Mouse (Mus musculus) yolk sac, embryonic 10.5 days (tissue): ENCODE data around the gene Padi3.
A peak's percentile ranks its signal among the peaks of the same experiment; 100 is the strongest.

Source experiments
- DNase-seq: peaks from one replicate; pipeline ENCODE4 v3.0.0-alpha.2; 2017; ENCODE audit warnings: low spot score

Padi3 gene

DNA sequence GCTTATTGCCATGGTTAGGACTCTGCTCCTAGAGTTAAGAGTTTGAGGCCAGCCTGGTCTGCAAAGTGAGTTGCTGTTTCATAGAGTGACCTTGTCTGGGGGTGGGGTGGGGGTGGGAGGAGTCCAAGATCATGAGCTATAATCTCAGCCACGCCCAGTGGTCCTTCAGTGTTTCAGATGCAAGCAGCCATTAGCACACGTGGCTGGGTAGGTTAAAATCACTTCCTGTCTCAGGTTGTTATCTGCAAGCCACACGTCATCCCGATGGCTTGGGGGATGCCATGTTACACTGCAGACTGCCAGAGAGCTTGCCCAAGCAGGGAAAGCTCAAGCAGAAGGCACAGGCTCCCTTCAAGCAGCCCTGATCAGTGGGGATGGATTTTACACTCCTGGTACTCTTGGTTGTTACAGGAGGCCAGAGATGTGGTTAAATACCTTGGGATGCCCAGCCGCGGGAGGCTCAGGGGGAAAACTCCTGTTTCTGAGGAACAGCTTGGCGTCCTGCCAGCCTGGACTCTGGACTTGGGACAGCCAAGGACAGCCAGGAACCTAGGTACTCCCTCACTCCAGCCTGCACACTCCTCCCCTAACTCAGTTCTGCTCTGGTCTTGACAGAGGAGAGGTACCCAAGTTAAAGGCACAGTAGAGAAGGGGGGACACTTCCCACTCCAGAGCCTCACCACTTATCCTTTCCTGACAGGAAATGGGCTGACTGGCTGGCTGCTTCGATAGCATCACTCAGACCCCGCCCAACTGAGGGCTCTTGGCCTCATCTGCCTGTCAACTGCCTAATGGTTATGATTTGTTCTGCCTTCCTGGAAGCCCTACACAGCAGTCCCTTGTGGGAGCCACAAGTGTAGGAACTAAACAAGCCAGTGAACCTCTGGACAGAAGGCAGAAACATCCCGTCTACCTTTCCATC is 5.8 kb upstream of the Padi3 start:
- DNase-seq = no peak

DNA sequence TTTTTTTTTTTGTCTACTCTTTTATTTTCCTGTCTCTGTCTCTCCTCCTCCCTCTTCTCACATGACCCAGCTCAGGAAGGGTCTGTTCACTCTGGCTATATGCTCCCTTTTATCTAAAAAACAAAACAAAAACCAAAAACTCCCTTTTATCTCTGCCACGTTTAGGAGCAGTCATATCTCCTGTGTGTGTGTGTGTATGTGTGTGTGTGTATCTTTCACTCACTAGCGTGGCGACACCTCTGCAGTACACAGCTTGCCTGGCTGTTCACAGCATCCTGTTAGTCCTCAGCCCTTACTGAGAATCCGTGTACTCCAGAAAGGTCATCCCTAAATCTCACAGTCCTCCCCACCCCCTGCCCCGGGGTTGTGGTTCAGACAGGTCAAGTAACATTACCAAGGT is 5.0 kb upstream of the Padi3 start:
- no peak for DNase-seq

DNA sequence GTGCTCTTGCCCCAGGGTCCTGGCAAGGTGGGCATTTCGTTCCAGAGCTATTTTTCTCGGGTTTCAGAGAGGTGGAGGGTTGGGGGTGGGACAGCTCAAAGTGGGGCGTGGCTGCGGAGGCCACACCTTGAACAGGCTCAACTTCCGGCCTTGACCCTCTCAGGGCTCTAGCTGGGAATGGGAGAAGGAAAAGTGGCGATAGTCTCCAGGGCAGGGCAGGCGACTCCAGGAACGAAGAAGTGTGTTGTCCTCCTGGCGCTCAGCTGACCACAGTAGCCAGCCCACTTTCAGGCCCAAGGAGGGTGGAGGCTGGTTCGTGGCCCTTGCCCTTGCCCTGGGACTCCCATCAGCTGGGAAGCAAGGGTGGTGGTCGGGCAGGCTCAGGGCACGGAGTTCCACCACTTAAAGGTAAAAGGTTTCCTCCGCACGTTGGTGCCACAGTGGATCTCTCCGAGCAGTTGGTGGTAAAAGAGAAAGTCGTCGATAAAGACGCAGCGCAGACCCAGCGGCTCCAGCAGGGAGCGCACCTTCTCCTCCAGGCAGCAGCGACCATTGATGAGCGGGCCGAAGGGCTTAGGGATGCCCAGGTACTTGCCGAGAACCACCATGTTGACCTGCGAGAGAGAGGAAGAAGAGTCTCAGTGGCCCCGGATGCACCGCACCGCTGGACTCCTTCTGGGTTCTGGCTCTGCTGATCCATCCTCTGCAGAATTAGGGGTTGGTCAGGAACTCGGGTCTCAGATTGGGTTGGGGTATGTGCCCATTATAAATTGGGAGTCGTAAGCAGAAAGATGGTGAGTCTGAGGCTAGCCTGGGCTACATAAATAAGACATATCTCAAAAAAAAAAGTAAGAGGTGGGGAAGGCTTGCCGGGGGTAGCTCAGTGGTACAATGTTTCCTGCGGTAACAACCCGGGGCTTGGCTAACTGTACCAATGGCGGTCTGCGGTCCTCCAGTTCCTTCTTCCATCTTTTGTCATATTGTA is 4.1 kb upstream of the Padi3 start:
- DNase-seq = peak; percentile 32

DNA sequence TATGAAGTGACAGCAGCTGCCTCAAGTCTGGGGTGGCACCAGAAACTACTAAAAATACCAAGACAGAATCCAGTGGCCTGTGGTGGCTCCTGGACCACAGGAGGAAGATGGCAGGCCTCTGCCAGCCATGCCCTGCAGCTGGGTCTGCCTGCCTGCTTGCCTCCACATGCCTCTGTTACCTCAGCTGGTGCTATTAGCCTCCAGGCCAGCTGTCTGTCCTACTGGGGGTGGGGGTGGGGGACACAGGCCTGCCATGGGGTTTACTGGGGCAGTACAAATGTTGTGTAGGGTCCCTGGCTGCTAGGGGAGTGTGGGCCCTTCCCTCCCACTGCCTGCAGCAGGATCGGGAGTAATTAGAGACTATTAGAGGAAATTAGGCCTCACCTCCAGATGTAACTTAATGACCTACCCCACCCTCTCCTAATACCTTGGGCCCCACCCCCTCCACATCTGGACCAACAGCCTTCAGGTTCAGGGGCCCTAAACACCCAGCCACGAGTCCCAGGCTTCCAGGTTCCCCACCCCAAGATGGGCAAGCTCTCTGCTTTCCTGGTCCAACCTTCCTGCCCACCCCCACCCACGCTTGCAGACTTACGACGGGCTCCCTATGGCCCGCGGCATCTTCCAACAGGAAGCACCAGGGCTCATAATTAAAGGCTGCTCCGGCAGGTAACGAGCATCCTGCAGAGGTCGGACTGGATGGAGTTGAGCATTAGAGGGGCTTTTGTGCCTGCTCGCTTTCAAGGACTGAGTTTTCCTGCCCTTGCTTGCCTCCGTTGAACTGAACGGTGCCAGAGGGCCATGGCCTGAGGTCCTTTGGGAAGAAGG is 3.1 kb upstream of the Padi3 start:
- DNase-seq = no peak

DNA sequence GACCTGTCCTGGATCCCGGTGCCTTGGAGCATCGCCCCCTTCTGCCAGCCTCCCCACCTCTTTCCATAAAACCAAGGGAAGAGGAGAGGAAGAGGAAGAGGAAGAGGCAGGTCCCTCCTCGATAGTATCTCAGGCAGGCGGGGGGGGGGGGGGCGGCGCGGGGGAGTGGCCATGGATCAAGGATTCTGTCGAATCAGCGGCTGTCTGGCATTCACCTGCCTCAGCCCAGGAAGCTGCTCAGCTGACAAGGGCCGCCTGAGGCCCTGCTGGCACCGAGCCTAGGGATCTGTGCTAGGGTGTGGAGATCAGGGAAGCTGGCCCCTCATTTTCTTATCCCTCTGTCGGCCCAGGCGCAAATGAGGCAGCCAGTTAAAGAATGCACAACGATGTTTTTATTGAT is 2.2 kb upstream of the Padi3 start:
- DNase-seq = no peak

DNA sequence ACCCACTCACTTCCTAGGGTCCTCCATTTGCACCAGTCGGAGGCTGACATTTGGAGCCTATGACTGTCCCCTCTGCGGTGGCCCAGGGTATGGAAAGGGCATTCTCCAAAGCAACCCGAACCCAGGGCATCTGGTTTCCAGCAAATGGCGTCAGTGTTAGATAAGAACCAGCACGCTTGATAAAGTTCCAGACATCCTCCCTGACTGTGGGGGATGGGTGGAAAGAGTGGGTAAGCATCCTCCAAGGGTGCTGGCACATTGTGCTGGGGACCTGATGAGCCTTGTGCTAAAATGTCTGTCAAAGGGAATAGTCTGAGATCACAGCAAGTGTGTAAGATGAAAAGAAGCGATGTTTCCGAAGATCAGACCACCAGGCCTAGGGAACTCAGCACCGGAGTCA is 1.7 kb upstream of the Padi3 start:
- DNase-seq = no peak

DNA sequence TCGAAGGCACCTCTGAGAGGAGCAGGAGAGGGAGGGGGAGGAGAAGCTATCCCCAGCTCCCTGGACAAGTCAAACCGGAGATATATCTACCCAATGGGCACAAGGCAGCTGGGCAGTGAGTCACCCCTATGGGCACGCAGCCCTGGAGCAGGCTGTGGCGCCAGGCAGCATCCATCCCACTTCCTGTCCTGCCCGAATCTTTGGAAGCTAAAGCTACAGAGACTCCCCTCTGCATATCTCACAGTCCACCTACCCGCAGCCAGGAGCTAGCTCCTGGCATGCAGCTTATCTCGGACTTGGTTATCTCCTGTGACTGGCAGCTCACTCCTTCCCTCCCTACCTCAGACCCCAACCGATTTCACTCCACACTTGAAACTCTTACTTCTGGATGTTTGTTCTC is 1.3 kb downstream of the Padi3 start:
- DNase-seq = no peak

DNA sequence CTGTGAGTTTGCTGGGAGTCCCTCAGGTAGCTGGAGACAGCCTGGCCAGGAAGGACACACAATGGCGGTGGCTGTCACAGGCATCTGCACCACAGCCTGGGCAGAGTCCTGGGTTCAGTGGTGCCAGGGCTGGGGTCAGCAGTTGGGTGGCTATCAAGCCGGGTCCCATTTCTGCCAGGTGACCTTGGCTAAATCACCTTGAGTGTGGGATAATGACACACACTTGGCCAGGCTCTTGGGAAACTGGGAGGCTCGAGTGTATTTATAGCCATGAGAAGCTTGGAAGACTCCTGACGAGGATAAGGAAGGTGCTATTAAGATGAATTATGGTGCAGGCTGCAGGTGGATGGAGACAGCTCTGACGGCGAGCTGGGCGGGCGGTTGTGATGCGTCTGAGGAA is 5.8 kb downstream of the Padi3 start:
- no peak for DNase-seq

DNA sequence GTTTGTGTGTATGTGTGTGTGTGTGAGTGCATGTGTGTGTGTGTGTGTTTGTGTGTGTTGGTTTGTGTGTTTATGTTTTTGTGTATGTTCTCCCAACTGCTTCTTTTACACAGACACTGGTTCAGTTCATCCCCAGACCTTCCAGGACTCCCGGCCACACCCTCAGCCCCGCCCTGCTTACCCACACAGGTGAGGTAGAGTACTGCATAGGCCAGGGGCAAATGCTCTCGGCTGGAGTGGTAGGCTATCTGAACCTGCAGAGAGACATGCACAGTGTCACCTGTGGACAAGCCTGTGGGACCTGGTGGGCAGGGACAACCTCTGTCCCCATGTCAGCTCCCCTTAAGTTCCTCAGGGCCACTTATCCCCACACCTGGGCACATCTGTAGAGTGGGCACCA is 9.1 kb downstream of the Padi3 start:
- no peak for DNase-seq

DNA sequence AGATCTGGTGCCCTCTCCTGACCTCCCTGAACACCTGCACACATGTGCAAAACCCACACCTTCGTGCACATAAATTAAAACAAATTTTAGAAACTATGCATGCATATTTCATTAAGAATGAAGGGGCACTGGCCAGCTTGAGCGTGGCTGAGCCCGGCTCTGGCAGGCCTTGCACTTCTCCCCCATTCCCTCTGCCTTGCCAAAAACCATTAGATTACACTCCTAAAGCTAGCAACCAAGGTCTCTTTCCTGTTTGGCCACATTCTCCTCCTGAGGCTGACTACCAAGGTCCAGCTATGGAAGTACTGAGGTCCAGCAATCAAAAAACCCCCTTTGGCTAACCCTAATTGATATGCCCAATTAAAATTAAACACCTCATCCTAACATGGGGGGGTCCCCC is 13.7 kb downstream of the Padi3 start:
- no peak for DNase-seq

DNA sequence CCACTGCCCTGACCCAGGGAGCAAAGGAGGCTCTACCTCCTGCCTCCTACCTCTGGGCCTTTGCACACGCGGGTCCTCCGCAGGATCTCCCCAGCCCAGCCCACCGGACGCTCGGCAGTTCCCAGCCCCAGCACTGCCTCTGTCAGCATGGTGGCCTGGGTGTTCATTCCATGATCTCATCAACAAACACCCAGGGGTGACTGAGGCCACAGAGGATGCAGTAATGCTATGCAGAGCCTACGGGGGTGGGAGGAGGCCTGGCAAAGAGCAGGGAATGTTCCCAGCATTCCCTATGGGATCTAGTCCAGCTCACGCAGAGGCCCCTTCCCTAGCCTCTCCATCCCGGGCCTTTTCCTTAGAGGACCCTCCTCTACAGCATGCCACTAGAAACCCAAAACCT is 15.8 kb downstream of the Padi3 start:
- no peak for DNase-seq

DNA sequence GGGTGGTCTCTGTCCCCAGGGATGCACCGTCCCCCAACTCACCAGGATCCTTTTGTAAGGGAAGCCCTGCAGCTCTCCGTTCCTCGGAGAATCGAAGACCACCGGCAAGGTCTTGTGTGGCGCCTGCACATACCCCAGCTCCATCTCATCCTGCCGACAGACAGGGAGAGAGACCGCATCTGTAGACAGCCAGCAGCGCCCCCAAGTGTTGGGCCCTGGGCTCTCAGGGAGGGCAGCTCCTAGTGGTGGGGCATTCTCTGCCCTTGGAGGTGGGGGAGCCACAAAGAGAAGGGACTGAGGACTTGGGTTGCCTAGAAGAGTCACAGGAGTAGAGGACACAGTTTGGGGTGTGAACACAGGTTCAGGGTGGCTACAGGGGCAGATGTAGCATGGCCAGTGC is 16.7 kb downstream of the Padi3 start:
- DNase-seq = no peak

DNA sequence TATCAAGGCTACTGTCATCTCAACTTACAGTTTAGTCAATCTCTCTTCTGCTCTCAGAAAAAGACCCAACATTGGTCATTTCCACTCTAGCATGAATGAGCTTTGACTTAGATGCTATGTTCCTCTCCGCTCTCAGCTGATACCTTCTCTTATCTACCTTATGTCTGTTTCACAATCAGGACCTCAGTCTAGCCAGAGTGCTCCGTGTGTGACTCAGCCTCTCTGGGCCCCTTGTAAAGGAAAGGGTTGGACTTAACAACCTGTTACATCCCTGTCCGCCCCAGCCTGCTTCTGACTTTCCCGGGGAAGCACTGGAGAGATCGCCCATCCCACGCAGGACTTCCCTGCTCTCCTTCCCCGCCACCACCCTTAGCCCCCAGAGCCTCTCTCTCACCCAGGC is 17.9 kb downstream of the Padi3 start:
- DNase-seq = no peak

DNA sequence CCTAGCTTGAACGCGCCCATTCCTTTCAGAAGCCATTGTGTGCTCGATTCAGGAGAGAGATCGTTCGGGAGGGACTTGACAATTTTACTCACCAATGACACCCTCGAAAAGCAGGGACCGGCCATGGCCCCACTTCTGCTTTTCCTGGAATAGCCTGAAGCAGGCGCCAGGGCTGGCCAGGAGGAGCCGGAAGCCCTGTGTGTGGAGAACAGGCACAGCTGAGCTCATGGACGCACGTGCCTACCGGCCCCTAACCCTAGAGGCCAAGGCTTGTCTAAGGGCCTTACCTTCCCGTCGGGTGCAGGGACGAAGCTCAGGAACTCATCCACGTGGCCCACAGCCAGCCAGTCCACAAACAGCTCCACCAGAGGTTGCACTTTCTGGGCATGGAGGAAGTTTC is 19.4 kb downstream of the Padi3 start:
- DNase-seq = no peak

DNA sequence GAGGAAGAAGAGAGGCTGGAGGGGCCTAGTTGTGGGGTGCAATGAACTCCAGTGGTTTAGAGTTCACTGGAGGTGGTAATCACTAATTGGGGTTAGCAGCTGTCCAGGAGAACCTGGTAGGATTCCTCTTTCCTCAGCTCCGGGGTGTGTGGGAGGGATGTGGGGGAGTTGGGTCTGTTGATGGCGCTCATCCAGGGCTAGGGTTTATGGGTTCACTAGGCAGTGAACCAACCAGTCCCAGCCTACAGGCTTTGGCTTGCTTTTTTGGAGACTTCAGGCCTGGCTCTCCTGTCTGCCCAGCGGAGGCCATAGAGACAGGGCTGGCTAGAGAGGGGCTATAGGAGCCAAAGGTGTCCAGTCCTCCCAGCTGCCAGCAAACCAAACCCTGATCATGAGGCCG is 20.5 kb downstream of the Padi3 start:
- DNase-seq = no peak

DNA sequence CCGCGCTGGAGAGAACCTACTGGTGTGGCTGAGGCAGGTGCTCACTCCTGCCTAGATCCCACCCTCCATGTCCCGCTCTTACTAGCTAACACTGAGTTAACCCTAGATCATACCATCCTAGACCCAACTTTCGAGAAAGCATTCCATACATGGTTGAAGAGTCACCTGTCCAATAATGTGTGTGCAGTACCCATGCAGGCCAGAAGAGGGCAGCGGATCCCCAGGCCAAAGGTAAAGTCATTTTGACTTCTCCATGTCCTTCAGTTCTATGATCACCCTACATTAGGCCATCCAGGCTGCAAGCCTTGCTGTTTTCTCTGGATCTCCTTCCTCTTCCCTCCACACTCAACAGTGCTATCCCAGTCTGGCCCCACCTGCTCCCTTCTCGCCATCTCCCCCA is 21.5 kb downstream of the Padi3 start:
- peak; percentile 31 for DNase-seq

DNA sequence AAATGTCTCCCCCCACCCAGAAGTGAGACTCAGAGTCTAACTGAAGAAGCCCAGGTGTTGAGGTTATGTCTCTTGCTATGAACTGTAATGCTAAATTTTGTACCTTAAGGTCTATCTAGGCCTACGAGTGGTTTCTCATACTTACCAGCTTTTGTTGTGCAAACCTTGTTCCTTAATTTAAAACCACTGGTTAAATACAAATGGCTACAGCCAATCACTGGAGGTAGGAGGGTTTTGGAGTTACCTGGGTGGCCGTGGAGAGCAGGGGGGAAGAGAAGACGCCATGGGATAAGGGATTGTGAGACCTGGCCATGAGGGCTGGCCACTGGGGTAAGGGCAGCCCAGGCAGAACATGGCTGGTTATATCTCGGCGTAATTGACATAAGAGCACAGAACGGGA is 22.2 kb downstream of the Padi3 start:
- DNase-seq = no peak

DNA sequence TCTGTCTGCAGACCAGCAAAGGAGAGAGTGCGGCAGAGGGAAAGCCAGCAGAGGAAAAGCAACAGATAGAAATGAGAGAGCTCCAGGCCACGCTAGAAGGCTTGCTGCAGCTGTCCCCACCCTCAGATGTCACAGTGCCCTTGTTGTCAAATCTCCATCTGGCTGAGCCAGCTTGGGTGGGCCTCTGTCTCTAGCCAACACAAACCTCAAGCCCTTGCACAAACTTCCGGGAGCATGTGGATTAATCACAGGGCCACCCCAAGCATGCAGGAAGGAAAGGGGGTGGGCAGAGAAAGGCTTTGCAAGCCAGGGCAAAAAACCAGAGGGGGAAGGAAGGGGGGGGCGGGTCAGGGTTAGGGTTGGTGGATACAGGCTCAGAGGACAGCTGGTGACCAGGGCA is 23.0 kb downstream of the Padi3 start:
- DNase-seq = no peak

DNA sequence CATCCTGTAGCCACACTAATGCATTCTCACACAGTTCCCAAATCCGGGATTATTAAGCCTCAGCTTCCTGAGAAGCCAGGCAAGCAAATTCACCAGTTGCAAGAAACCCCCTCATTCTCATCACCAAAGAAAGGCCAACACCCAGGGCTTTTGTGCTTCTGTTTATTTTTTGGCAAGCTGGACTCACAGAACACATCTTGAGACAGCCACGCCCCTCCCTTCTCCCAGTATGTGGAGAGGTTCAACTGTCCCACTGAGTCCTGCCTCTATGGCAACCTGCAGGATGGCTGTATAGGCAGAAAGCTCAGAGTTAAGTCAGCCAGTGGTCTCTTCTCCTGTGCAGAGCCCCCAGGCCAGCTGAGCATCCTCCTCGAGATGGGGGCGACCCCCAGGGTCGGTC is 25.2 kb downstream of the Padi3 start:
- no peak for DNase-seq

DNA sequence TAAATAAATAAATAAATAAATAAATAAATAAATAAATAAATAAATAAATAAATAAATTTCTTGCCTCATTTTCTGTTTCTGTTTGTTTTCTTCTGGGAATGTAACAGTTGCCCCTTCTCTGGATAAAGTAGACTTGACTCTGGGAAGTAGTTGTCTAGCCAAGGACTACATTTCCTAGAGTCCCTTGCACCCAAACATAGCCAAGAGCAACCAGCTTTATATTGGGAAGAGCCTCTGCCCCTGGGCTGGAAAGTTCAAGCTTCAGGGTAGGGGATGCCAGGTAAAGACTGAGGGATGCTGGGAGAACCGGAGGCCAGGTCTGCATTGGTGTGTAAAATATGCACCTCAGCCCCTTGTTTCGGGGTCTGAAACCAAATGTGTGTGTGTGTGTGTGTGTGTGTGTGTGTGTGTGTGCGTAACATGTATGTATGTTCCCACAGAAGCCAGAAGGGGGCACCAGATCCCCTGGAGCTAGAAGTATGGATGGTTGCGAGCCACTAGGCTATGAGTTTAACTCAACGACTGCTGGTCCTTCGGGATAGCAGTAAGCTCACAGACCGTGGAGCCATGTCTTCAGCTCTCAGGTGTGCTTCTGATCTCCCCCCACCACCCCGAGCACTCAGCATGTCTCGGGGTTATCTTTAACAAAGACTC is 26.0 kb downstream of the Padi3 start:
- DNase-seq = no peak

DNA sequence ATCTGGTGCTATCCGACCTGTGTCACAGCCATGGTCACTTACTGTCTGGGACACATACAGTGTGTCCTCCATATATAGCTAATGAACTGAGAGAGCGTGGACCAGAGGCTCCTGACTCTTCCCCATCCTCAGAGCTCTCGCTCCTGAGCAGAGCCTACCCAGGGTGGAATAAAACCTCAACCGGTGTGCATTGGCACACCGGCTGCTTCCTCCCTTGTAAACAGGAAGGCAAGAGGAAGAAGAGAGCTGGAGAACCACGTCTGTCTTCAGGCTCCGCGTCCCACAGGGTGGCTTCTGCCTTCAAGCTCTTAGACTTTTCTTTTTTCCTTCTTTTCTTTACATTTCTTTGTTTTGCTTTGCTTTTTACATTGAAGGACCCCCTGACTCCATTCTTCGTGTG is 27.6 kb downstream of the Padi3 start:
- no peak for DNase-seq

DNA sequence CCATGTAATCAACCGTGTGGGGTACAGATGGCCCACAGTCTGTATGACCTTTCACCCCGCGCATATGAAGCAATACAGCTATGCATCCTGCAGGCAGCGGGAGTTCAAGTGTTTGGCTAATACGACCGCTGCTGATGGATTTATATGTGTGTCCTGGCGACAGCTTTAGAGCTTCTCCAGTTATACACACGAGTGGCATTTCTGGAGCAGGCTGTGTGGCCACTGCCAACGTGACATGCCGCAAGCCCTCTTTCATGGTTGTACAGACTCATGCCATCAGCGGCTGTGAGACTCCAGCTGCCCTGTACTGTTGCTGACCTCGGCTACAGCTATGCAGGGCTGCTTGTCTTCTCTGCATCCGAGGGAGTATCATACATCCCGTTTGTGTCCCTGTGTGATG is 29.9 kb downstream of the Padi3 start:
- no peak for DNase-seq
